Mouse (Mus musculus): ENCODE data around the gene Gm20716. TPM values are rescaled to one million over a fixed set of nuclear protein-coding genes. Genes with fewer than 3 reads are reported as not detected.
"Not testable (repeated sequence)": the region's sequence is repeated elsewhere in the genome, so short reads cannot be mapped to it uniquely, and the experiment has no call there.

Gm20716 gene
- polyA plus RNA-seq, 1 experiment: not detected

DNA sequence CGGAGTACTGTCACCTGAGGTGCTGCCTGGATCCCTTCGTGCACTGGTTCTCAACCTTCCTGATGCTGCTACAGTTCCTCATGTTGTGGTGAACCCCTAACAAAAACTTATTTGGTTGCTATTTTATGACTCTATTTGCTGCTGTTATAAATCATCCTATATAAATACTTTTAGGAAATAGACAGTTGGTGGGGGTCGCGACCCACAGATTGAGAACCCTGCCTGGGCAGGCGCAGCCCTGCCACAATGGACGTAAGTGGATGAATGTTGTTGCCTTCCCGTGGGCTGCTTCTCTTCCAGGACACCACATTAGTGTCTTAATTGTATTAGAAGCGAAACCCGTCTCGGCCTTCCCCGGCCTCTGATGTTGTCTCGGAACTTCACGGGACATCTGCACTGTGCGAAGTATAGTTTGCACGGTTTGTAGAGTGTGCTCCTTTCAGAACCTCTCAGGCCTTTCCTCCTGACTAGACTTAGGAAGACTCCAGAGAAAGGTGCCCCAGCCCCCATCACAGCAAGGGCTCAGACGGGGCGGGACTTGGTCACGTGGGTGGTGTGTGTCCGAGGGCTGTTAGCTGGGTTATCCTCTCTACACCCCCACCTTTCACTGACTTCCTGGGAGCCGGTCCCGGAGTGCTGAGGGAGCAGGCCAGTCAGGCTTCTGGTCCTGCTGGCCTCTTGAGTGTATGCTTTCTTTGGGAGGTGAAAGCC is 63.3 kb downstream of the Gm20716 start:
- Histone ChIP-seq H3K4me1 (ENCODE audit: control insufficient read depth, insufficient read depth, insufficient read length, low read length) (peaks cover 9% of the 10 kb centered on the region), H3K27ac (ENCODE audit: insufficient read depth, low read depth, low read length) (no peak overlapping the region), H3K27me3 (ENCODE audit: control insufficient read depth, insufficient read depth, low read length) (no peaks in the 10 kb centered on the region), H3K36me3 (ENCODE audit: control insufficient read depth, insufficient read depth, low read length) (no peaks in the 10 kb centered on the region), H3K4me3 (ENCODE audit: low read depth, low read length) (no peak overlapping the region; the same call in 1 of the 2 replicates)
- 58% methylated on average over 21 of the region's 21 CpGs for WGBS
- TF ChIP-seq POLR2A (IDR thresholded peaks at IDR 0.05; ENCODE audit: low read depth, low read length): no peak
- TF ChIP-seq CTCF (IDR thresholded peaks at IDR 0.05; ENCODE audit: extremely low read depth, insufficient read length, insufficient replicate concordance, low read depth, low read length): no peak

GRCm38 (mm10) chr2:168161978-168162377 is 68.2 kb downstream of the Gm20716 start:
- H3K27me3 ChIP-seq (ENCODE audit: control insufficient read depth, insufficient read depth, low read length): no peaks in the 10 kb centered on the region
- no peaks in the 10 kb centered on the region for H3K36me3 ChIP-seq (ENCODE audit: control insufficient read depth, insufficient read depth, low read length)
- H3K4me3 ChIP-seq (ENCODE audit: low read depth, low read length): peak overlapping the region; percentile 36
- WGBS: 7% methylated on average over 14 of the region's 14 CpGs
- H3K4me1 ChIP-seq (ENCODE audit: control insufficient read depth, insufficient read depth, insufficient read length, low read length): peaks cover 14% of the 10 kb centered on the region
- no peak for TF ChIP-seq POLR2A (IDR thresholded peaks at IDR 0.05; ENCODE audit: low read depth, low read length)
- TF ChIP-seq CTCF (IDR thresholded peaks at IDR 0.05; ENCODE audit: extremely low read depth, insufficient read length, insufficient replicate concordance, low read depth, low read length): no peak
- no peak overlapping the region for H3K27ac ChIP-seq (ENCODE audit: insufficient read depth, low read depth, low read length)

DNA sequence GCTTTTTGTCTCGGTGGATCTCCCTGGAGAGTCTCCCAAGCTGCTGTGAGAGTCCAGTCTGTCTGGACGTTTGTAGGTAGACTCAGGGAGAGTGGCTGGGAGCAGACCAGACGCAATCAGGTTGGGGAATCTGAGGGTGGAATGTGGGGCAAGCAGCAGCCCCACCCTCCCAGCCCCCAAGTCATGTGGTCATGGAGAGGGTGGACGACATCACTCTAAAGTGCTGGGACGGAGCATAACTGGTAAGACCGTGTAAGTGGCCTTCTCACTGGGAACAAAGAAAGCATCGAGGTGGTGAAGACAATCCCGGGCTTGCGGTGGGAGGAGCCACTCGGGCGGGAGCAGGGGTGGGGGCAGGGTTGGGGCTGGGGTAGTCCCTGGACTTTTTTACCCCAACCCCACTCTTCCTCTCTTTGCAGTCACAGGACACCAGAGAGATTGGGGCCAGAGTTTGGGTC is 68.6 kb downstream of the Gm20716 start:
- no peak overlapping the region for H3K27ac ChIP-seq (ENCODE audit: insufficient read depth, low read depth, low read length)
- peak overlapping the region; percentile 36 for H3K4me3 ChIP-seq (ENCODE audit: low read depth, low read length)
- no peak for TF ChIP-seq CTCF (IDR thresholded peaks at IDR 0.05; ENCODE audit: extremely low read depth, insufficient read length, insufficient replicate concordance, low read depth, low read length)
- no peak for TF ChIP-seq POLR2A (IDR thresholded peaks at IDR 0.05; ENCODE audit: low read depth, low read length)
- H3K36me3 ChIP-seq (ENCODE audit: control insufficient read depth, insufficient read depth, low read length): no peaks in the 10 kb centered on the region
- H3K27me3 ChIP-seq (ENCODE audit: control insufficient read depth, insufficient read depth, low read length): no peaks in the 10 kb centered on the region
- peaks cover 14% of the 10 kb centered on the region for H3K4me1 ChIP-seq (ENCODE audit: control insufficient read depth, insufficient read depth, insufficient read length, low read length)
- WGBS: 16% methylated on average over 11 of the region's 11 CpGs

DNA sequence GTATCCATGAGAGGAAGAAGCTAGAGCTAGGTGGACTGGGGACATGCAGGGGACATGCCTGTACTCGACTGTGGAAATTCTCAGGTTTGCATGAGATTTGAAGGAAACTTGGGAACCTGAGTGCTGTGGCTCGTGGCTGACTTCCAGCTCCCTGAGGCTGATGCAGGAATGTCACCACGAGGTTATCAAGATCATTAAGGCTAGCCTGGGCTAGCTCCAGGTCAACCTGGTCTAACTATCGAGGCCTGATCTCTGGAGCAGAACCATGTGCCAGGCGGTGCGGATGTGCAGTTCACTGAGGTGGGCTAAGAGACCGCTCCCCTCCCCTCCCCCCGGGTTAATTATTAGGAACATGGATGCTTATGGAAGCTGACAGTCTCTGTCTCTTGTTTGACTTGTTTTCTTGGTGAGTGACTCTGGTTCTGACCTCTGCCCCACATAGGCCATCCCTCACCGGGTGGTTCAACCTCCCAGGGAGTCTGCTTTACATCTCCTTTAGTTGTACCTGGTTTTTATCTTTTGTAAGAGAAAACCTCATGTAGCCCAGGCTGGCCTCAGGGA is 69.7 kb downstream of the Gm20716 start:
- no peaks in the 10 kb centered on the region for H3K27me3 ChIP-seq (ENCODE audit: control insufficient read depth, insufficient read depth, low read length)
- H3K27ac ChIP-seq (ENCODE audit: insufficient read depth, low read depth, low read length): no peak overlapping the region
- H3K36me3 ChIP-seq (ENCODE audit: control insufficient read depth, insufficient read depth, low read length): no peaks in the 10 kb centered on the region
- TF ChIP-seq POLR2A (IDR thresholded peaks at IDR 0.05; ENCODE audit: low read depth, low read length) (no peak), CTCF (IDR thresholded peaks at IDR 0.05; ENCODE audit: extremely low read depth, insufficient read length, insufficient replicate concordance, low read depth, low read length) (no peak)
- no peak overlapping the region for H3K4me3 ChIP-seq (ENCODE audit: low read depth, low read length)
- H3K4me1 ChIP-seq (ENCODE audit: control insufficient read depth, insufficient read depth, insufficient read length, low read length): peaks cover 14% of the 10 kb centered on the region
- 82% methylated on average over 9 of the region's 9 CpGs for WGBS

- TF ChIP-seq POLR2A (IDR thresholded peaks at IDR 0.05; ENCODE audit: low read depth, low read length): 0 out of 2 replicates have a peak, but pooled peaks have one; percentile 21
- no peak for TF ChIP-seq CTCF (IDR thresholded peaks at IDR 0.05; ENCODE audit: extremely low read depth, insufficient read length, insufficient replicate concordance, low read depth, low read length)
- no peaks in the 10 kb centered on the region for H3K36me3 ChIP-seq (ENCODE audit: control insufficient read depth, insufficient read depth, low read length)
- H3K27ac ChIP-seq (ENCODE audit: insufficient read depth, low read depth, low read length): no peak overlapping the region
- H3K4me1 ChIP-seq (ENCODE audit: control insufficient read depth, insufficient read depth, insufficient read length, low read length): peaks cover 14% of the 10 kb centered on the region
- H3K27me3 ChIP-seq (ENCODE audit: control insufficient read depth, insufficient read depth, low read length): no peaks in the 10 kb centered on the region
- H3K4me3 ChIP-seq (ENCODE audit: low read depth, low read length): peak overlapping the region; percentile 43
- WGBS: 4% methylated on average over 25 of the region's 25 CpGs
Observed at GRCm38 (mm10) chr2:168158911-168159711, 71.1 kb downstream of the Gm20716 start.

- H3K4me1 ChIP-seq (ENCODE audit: control insufficient read depth, insufficient read depth, insufficient read length, low read length): peaks cover 14% of the 10 kb centered on the region
- not testable (repeated sequence) for H3K27ac ChIP-seq (ENCODE audit: insufficient read depth, low read depth, low read length); H3K27me3 ChIP-seq (ENCODE audit: control insufficient read depth, insufficient read depth, low read length); H3K4me3 ChIP-seq (ENCODE audit: low read depth, low read length); H3K36me3 ChIP-seq (ENCODE audit: control insufficient read depth, insufficient read depth, low read length)
- 36% methylated on average over 10 of the region's 11 CpGs for WGBS
Observed at GRCm38 (mm10) chr2:168157974-168158373, 72.2 kb downstream of the Gm20716 start.

DNA sequence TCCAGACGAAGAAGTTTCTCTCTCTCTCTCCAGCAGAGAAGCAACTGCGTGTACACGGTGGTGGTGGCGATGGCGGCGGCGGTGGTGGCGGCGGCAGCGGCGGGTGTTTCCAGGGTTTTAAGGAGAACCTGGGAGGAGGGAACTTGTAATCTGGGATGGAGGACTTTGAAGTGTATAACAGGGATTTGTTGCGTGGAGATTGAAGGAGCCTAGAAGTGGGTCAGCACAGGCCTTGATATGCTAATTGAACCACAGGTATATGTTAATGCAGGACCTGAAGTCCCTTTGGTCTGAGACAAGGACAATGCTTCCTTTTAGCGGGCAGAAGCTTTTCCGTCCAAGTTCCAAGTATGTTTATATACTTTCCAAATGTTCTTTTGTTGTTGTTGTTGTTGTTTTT is 73.8 kb downstream of the Gm20716 start:
- no peaks in the 10 kb centered on the region for H3K27me3 ChIP-seq (ENCODE audit: control insufficient read depth, insufficient read depth, low read length)
- H3K27ac ChIP-seq (ENCODE audit: insufficient read depth, low read depth, low read length): no peak overlapping the region
- 88% methylated on average over 14 of the region's 14 CpGs for WGBS
- no peak overlapping the region for H3K4me3 ChIP-seq (ENCODE audit: low read depth, low read length)
- no peak for TF ChIP-seq CTCF (IDR thresholded peaks at IDR 0.05; ENCODE audit: extremely low read depth, insufficient read length, insufficient replicate concordance, low read depth, low read length)
- no peak for TF ChIP-seq POLR2A (IDR thresholded peaks at IDR 0.05; ENCODE audit: low read depth, low read length)
- H3K4me1 ChIP-seq (ENCODE audit: control insufficient read depth, insufficient read depth, insufficient read length, low read length): peaks cover 14% of the 10 kb centered on the region
- no peaks in the 10 kb centered on the region for H3K36me3 ChIP-seq (ENCODE audit: control insufficient read depth, insufficient read depth, low read length)
